Mouse (Mus musculus) adrenal gland, postnatal 10 days (tissue): Measurements from ENCODE around the gene Zic3. TPM values are rescaled to one million over a fixed set of nuclear protein-coding genes. Genes with fewer than 3 reads are reported as not detected.

ENCODE experiments used
- DNase-seq: peaks from one replicate; pipeline ENCODE4 v3.0.0; 2021; ENCODE audit warnings: mixed read lengths
- long read RNA-seq, 2 experiments: library from polyadenylated mRNA; stranded (forward); transcript quantifications; one replicate each; pipeline ENCODE4 v2.0.0; 2021
- total RNA-seq, 2 experiments: library from RNA; stranded (reverse); gene quantifications; 2 replicates each; pipeline ENCODE4 v1.2.3; 2021

The Zic3 gene
- not detected for total RNA-seq
- long read RNA-seq, experiment 1, result 0 reads
- long read RNA-seq, experiment 2, result 0 reads

DNA sequence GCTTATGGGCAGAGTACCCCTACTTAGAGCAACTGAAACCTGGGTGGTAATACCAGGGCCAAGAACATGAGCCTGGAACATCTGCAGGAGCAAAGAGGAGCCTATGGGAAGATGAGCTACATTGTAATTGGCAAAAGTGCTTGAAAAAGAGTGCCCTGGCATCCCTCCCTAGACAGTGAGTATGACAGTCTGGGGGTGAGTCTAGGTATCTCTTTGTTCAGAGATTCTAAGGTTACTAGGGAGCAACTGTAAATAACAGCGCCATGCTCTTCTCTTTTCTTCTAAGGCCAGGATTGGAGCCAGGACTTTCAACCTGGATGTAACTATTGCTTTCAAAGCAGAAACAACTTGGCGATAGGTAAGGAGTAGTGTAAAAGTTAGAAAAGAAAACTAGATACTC lies at the start of gene Zic3:
Zic3 (plus strand) TSS at position 301 of the 400 bp plus-strand sequence.
- no peak for DNase-seq

DNA sequence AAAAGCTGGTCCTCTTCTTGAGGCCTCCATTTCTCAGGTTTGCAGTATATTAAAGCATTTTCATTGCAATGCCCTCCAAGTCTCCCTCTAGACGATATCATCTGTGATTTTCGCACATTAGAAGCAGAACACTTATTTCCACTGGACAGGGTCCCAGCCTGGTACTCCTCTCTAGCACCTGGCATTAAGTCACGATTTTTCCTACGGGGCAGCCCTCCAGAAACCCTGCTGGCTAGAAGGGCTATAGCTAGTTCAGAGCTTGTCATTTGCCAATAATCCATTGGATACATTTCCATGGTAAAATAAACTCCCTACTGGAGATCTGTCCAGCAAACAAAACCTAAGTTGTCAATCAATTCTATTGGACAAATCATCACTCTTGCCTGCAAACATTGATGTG lies 40.1 kb upstream of the Zic3 start:
- no peak for DNase-seq

DNA sequence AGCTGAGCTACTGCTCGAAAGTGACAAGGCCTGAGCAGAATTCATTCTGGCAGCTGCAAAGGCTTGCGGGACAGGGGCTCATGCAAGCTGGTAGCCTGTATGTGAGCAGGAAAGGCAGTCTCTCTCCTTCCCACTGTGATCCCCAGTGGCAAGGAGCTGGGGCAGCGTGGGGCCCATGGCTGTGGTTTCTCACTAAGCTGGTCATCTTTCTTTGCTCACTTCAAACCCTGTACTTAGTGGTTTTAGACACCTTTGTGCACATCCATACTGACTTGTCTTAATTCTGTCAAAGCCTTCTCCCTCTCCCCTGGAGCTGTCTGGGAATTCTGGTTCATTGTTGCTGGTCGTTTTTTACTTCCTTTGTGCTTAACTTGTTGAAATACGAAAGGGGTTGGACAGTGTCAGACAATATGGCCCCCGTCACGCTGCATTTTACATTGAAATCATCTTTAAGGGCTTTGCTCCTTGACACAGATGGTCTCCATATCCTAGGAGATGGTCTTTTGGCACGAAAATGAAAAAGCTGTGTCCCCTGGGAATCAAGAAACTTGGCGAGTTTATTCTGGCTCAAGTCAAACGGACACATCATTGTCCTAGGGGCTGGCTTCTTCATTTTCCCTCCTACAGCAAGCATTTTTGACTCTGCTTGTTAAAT lies 34.9 kb upstream of the Zic3 start:
- no peak for DNase-seq

DNA sequence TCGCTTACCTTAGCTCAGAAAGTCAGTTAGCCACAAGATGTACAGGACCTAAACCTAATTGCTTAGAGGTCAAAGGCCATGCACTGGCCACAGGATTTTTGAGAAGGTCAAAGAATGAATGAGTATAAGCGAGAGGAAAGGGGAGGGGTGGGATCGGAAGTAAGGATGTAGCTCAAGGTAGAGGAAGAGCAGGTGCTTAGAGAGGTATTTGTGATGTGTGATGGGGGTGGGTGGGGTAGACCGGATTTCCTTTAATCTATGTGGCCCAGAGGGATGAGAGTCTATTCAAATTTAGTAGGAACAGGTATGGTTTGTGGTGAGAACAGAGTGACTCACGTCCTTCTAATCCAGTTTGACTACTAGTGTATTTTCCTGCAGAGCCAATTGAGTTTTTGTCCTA lies 9.1 kb upstream of the Zic3 start:
- no peak for DNase-seq

DNA sequence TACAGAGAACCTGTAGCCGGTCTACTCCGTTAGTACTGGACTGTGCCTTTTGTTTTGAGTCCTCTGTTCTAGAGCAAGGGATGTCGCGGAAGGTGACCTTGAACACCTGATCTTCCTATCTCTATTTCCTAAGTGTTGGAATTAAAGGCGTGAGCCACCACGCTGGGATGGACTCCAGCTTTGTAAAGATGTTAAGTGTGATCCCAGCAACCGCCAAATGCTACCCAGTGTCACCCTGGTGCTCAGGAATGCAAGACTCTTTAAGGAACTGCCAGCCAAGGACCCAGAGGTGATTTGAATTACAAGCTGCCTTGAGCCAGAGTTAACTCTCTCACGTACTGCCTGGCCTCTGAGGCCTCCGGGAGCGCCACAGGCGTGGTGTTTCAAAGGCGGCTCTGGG lies 8.4 kb upstream of the Zic3 start:
- no peak for DNase-seq

DNA sequence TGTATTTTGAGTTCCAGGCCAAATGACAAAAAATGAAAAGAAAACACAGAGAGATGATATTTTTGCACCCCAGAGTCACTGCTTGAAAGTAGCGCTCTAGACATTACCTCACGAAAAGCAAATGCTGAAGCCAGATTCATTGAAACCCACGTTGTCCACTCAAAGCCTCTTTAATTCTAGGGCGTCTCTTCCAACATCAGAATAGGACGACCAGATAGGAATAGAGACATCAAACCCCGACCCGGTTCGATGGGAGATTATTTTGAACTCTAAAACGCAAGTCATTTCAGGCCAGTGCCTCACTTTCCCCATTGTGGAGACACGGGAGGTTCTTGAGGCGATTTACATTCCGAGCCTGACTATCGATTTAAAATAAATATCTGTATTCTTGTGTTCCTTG lies 7.7 kb upstream of the Zic3 start:
- no peak for DNase-seq

DNA sequence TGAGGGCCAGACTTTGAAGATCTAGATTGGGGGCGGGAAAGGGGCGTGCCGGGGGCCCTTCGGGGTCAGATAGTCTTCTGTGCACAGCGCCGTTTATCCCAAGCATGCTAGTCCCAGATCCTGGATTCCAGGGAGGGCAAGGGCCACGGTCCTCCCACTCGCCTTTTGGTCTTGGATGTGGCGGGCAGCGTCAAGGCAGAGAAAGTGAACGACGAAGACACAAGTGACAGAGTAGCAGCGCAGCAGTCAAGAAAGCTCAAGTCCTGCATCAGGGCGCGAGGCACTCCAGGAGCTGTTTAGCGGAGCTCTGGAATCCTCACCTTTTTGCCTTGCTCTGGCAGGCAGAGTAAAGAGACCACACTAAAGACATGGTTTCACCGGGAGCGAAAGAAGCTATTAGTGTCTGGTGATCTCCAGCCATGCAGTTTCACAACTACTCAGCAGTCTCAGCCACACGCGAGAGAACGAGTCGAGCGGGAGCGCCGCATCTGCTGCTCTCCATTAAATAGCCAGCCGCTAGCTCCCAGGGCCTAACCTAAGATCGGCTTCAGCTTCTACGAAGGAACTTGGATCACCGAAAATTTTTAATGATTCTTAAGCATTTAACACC lies 7.1 kb upstream of the Zic3 start:
- DNase-seq, result no peak

DNA sequence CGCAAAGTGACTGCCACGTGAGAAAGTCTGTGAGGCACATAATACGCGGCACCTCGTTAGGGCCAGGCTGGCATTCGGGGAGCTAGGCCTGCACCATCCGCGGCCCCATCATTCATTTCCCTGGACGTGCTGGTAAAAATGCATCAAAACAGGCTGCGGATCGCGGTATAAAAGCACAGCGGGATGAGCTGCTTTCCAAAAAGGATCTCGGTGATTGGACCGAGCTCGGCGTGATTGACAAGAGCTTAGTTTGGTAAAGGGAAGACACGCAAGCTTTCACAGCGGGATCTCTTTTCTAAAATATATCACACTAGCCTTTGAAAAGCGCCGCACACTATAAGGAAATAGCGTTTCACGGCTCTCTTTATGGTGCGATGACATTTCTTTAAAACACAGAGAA lies 3.8 kb upstream of the Zic3 start:
- no peak for DNase-seq

DNA sequence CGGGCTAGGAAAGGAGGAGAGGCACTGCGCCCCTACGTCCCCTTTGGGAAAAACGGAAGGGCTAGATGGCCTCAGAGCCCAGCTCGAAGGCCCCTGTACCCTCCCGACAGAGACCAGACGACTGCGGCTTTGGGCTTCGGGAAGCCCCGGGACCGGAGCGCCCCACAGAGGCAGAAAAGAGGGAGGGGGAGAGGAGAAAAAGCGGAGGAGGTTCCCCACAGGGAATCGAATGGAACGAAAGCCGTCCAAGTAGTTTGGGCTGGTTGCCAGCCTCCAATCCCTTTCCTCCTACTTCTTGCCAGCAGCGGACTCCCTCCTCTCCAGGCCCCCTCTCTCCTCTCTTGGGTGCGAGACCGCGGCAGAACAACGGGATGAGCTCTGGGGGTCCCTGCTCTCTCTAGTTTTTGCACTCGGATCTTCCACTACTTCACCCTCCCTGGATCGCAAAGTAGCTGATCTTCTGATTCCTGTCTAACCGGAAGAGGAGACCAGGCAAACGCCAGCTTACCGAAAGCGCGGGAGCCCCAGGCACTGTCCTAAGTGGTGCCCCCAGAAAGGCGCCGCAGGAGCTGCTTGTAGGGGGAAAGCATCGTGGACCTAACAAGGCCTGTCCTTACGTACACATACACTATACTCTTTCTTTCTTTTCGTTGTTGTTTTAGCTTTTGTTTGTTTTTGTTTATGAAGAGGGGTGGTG lies 3.1 kb upstream of the Zic3 start:
- DNase-seq, result peak; percentile 11

DNA sequence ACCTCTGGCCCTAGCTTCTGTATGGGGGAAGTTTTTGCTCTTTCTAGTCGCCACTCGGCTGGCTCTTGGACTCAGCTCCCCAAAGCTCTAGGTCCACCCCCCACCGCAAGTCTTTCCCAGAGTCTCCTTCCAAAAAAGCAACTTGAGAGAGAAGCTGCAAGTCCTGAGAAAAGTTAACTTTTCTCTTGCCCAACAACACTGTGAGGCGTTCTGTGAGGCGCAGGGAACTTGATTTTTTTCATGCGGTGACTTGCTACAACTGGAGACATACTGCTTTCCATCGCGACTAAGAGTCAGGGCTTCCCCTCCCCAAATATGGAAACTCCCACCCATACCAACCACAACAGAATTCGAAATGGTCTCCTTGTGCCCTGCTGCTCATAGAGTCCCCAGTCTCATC lies 5.1 kb downstream of the Zic3 start:
- no peak for DNase-seq

DNA sequence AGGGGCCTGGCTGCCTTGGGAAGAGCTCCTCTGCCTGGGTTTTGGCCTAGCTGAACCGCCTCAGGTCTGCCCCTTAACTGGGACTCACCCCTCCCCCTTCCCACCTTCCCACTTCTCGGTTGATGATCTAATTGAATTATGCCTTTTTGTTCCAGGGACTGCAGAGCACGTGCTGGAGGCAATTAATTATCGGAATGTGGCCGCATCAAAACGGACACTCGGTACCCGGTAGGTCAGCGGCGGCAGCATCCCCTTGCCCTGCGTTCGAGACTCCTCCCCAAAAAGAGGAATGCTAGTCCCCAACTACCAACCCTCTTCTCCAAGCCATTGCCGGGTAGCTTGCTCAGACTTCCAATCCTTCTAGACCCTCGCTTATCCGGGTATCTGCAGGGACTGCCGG lies 5.6 kb downstream of the Zic3 start:
- no peak for DNase-seq

DNA sequence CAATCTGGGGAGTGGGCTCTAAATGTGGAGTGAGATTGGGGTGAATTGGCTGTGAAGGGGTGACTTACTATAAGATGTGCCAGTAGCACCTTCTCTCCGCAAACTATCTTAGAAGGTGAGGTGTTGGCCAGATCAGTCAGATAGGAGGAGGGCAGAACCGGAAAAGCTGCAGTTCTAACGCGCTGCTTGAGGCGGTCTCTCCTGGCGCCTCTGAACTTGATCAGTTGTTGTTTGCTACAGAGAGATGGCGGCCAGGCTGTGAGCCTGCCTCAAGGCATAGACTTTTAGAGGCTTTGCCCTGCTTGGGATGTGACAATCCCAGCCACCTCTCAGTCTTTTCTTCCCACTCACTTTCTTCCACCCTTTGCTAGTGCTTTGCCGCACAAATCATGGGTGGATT lies 6.4 kb downstream of the Zic3 start:
- no peak for DNase-seq

DNA sequence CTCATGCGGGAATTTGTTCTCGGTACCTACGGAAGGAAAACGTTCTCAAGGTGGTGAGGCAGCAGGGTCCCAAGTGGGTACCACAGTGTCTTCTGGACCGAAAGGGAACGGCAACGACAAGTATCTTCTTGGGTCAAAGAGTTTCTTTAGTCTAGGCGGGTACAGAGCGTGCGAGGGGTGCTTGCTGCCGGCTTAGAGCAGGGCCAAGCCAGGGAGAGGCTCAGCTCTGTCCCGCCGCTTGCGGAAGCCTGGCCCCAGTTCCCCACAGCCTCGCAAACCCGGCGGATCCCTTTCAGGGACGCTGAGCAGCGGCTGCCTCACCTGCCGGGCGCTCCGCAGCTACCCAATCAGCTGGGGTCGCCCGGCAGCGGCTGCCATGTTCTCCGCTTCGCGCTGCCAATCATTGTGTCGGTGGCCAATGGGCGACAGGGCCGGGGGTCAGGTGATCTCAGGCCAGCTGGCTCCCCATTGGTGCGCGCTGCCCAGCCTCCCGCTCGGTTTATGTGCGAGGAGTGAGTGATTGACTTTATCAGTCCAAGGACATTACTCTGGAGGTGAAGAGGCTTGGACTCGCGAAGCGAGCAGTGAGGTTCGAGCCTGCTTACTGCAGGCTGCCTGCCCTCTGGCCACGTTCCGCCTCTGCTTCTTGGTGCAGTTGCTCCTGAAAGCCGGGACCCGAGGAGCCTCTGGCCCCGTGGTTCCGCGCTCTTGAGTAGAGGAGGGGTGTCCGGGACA lies 7.8 kb downstream of the Zic3 start:
- peak; percentile 45 for DNase-seq

DNA sequence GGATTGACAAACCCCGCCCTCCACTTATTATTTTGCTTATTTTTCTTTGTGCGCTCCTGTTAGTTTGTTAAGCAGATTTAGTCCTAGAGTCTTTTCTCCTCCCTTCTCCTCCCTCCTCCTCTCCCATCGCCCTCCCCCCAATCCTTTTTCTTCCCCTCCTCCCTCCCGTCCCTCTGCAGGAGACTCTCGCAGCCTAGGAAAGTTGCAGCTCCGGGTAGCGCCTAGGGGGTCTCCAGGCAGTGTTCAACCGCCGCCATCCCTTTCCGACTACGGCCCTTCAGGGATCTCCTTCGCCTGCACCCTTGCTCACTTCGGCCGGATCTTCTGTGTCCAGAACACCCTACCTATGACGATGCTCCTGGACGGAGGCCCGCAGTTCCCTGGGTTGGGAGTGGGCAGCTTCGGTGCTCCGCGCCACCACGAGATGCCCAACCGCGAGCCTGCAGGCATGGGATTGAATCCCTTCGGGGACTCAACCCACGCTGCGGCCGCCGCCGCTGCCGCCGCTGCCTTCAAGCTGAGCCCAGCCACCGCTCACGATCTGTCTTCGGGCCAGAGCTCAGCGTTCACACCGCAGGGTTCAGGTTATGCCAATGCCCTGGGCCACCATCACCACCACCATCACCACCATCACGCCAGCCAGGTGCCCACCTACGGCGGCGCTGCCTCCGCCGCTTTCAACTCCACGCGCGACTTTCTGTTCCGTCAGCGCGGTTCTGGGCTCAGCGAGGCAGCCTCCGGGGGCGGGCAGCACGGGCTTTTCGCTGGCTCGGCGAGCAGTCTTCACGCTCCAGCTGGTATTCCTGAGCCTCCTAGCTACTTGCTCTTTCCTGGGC lies 8.6 kb downstream of the Zic3 start:
- no peak for DNase-seq

DNA sequence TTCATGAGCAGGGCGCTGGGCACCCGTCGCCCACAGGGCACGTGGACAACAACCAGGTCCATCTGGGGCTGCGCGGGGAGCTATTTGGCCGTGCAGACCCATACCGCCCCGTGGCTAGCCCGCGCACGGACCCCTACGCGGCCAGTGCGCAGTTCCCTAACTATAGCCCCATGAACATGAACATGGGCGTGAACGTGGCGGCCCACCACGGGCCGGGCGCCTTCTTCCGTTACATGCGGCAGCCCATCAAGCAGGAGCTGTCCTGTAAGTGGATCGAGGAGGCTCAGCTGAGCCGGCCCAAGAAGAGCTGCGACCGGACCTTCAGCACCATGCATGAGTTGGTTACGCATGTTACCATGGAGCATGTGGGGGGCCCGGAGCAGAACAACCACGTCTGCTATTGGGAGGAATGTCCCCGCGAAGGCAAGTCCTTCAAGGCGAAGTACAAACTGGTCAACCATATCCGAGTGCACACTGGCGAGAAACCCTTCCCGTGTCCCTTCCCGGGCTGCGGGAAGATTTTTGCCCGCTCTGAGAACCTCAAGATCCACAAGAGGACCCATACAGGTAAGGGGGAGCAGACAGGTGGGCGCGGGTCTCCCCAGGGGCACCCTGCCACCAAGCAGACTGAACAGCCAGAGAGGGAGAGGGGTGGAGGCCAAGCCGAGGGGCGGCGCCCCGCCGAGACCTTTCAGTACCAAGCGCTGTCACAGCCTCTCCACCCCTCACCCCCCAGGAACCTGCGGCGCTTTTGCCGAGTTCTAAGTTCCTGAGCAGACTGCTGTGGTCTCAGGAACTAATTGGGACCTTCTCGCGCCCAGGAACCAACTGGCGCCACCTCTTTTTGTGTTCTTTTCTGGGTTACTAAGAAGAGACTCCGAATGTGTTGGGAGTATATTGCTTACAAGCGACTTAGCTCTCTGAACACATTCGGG lies 9.4 kb downstream of the Zic3 start:
- DNase-seq, result no peak

DNA sequence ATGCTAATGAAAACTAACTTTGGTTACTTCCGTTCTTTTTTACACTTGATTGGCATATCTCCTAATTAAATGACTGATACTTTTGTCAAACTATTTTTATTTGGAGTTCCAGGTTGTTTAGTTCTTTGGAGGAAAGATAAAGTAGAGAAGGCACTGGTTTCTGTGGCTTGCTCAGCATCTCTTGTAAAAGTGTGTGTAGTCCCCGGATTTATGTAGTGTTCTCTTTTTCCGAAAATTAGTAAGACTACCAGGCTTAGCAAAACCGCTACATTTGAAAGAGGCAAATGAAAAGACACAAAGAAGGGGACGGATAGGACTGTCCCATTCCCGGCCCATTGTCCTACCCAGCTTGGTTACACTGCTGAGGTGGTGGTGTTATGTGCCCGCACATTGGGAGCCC lies 10.1 kb downstream of the Zic3 start:
- no peak for DNase-seq

DNA sequence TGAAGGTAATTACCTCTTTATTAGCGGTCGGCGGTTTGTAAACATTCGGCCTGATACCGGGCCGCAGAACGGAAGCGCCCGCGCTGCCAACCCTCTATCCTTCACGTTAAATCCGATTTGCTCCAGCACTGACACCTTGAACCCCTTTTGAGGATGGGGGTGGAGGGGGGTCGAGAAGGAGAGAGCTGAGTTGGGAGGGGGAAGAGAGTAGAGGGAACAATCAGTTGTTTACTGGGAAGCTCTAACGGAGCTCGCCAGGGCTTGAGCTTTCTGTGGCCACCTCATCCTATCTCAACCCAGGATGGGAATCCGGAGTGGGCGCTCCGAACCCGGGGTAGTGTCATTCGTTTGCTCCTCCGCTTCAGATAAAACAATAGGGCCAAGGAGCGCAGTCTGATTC lies 11.0 kb downstream of the Zic3 start:
- DNase-seq, result no peak

DNA sequence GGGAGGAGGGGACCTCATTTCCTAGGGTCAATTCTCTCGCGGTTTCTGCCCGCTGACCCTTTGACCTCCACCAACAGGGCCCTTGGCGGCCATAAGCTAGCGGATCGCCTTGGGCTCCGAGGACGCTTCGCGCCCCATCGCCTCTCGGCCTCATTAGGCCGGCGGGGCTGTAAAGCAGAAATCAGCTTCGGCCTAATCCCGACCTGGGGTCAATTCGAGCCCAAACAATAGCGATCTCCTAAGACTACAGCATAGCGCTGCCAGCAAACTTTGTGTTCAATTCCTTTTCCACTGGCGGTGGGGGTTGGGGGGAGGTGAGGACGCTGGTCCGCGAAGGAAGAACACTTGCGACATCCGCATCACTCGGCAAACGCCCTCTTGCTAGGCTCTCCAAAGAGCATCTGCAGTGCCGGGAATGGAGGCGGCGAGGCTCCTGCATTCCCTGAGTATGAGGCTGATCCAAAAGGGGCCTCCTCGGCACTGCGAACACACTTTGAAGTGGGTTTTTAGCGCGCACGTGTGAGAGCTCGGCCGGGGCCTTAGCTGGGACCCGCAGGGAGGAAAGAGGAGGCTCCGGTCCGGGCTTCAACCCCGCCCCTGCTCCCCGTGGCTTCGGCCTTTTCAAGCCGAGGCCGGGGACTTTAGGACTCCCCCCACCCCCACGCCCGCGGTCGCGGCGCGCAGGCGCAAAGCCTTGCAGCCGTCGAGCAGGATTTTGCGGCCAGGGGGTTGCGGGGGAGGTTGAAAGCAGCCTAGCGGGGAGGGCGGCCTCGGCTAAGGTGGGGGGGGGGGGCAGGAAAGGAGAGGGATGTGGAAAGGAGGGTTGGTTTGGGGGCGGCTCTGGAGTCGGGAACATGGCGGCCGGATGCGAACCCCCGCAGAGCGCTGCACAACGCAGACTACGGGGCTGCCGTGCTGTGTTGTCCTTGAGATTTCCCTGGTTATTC lies 15.8 kb downstream of the Zic3 start:
- DNase-seq, result no peak

DNA sequence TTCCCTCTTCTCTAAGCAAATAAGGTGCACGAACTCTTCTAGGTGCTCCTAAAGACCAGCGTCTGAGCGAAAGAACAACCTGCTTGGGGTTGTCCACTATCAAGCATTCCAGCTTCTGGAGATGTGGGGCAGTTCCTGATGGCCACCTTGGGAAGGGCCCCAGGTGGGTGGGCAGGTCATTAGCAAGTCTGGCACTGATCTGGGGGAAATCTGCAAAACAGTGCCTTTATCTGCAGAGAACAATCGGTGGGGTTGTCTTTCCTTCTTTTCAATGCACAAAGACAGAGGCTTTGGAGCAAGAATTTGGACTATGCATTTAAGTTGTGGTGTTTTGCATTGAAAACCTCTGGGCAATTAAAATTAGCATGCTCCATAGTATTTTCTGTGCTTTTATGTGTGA lies 17.2 kb downstream of the Zic3 start:
- no peak for DNase-seq

DNA sequence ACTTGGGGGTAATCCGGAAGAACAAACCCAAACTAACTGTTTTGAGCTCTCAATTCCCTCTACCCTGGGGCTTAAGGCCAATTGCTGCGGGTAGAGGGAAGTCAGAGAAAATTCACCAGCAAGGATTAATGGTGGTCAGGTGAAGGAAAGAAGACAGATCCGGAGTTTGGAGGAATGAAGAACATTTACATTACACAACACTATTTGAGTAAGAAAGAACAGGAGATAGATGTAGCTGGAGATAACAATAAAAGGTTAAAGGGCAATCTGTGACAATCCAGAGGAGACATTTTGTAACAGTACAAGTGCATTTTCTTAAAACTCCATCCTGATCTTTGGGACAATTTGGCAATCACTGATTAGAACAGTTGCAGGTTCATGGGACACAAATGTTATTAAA lies 19.4 kb downstream of the Zic3 start:
- no peak for DNase-seq
